Comparison of ENCODE assay signal across 9 mouse cellular contexts in genomic region chr7:105482426-105482825, GRCm38 (mm10). TPM values are rescaled to one million over a fixed set of nuclear protein-coding genes. Genes with fewer than 3 reads are reported as not detected.
DNase-seq lines count a peak whose midpoint lies in the region; ATAC-seq lines count a peak whose summit lies in the region.
"Had no signal": no experiment of that assay in that cellular context is flagged by ENCODE, and none has a peak within 500 bp of the region (broad histone marks: within the 10 kb centered on the region; RNA-seq: fewer than 3 reads in every experiment).

No protein-coding gene starts in this region.

- DNase-seq in cerebellum, adult 9-11 months = peak; percentile 12
- no peak for DNase-seq in cerebellum, adult 11-12 months
- DNase-seq in gastrocnemius, adult 8-10 months (ENCODE audit: low spot score in 2 of 2) = peak; percentile 52 to 60
- peak; percentile 56 for DNase-seq in skeletal muscle tissue, adult 2 months (ENCODE audit: low read depth, low spot score)
- DNase-seq in adrenal gland, adult (ENCODE audit: inconsistent age in 2 of 2, low spot score in 1 of 2) = no peak
- no peak for DNase-seq in left cerebral cortex, adult 9 months (ENCODE audit: low spot score in 2 of 2)

- WGBS in hindbrain, embryonic 16.5 days = 54% methylated on average over 8 of the region's 8 CpGs
- WGBS in liver, embryonic 16.5 days (ENCODE audit: insufficient replicate concordance) = 48% methylated on average over 8 of the region's 8 CpGs

- peak overlapping the region; percentile 85 for H3K9ac ChIP-seq in hindbrain, embryonic 16.5 days (ENCODE audit: low read depth, low read length)
- H3K9ac ChIP-seq in liver, embryonic 16.5 days (ENCODE audit: low read depth, low read length) = no peak overlapping the region

- H3K36me3 ChIP-seq in hindbrain, embryonic 16.5 days (ENCODE audit: control insufficient read depth, insufficient read depth, low read length) = no peaks in the 10 kb centered on the region
- no peaks in the 10 kb centered on the region for H3K36me3 ChIP-seq in liver, embryonic 16.5 days (ENCODE audit: control insufficient read depth, insufficient read depth)

- H3K9me3 ChIP-seq in hindbrain, embryonic 16.5 days (ENCODE audit: control insufficient read depth, low read length) = no peaks in the 10 kb centered on the region
- no peaks in the 10 kb centered on the region for H3K9me3 ChIP-seq in liver, embryonic 16.5 days (replicated peaks; ENCODE audit: control insufficient read depth, low read length)

- peak; percentile 22 for ATAC-seq in hindbrain, embryonic 16.5 days
- ATAC-seq in liver, embryonic 16.5 days (ENCODE audit: low read depth) = no peak

- H3K4me2 ChIP-seq in hindbrain, embryonic 16.5 days (ENCODE audit: low read length) = peak overlapping the region; percentile 90
- H3K4me2 ChIP-seq in liver, embryonic 16.5 days (ENCODE audit: low read depth, low read length) = peak overlapping the region; percentile 55; the same call in 1 of the 2 replicates

- H3K4me1 ChIP-seq in hindbrain, embryonic 16.5 days (ENCODE audit: control insufficient read depth, insufficient read depth, low read depth, low read length) = peaks cover 11% of the 10 kb centered on the region
- no peaks in the 10 kb centered on the region for H3K4me1 ChIP-seq in liver, embryonic 16.5 days (ENCODE audit: control insufficient read depth, low read depth, low read length)

- H3K27me3 ChIP-seq in hindbrain, embryonic 16.5 days (replicated peaks; ENCODE audit: control insufficient read depth, insufficient read depth, low read length) = no peaks in the 10 kb centered on the region
- peaks cover 18% of the 10 kb centered on the region for H3K27me3 ChIP-seq in liver, embryonic 16.5 days (ENCODE audit: control insufficient read depth, insufficient read depth, low read depth, low read length)

- peak overlapping the region; percentile 52 for H3K4me3 ChIP-seq in hindbrain, embryonic 16.5 days (ENCODE audit: low read length)
- peak overlapping the region; percentile 37; the same call in 1 of the 2 replicates for H3K4me3 ChIP-seq in liver, embryonic 16.5 days (ENCODE audit: low read depth, low read length)

- peak overlapping the region; percentile 82 for H3K27ac ChIP-seq in hindbrain, embryonic 16.5 days (ENCODE audit: low read depth, low read length)
- no peak overlapping the region for H3K27ac ChIP-seq in liver, embryonic 16.5 days (ENCODE audit: low read length)

RNA-seq across cellular contexts. Expression of gene Cavin3, which starts 0.3 kb away (rescaled TPM):
- total RNA-seq in gastrocnemius, adult 8-10 months (2022) = 10 to 100 TPM in 1 of 4 experiments, 1 to 10 TPM in 3; 3.5 to 10.5 (median 6.7) TPM
- polyA plus RNA-seq in hindbrain, embryonic 16.5 days (2015; fragmentation: Nextera tagmentation; extraction: Ambion mirVana) = 43.0 TPM in 2 replicates
- polyA plus RNA-seq in liver, embryonic 16.5 days (2015; fragmentation: Nextera tagmentation; extraction: Ambion mirVana) = 4.0 and 5.2 TPM in 2 replicates

RNA-seq across cellular contexts. Expression of gene Cckbr, which starts 56.9 kb away (rescaled TPM):
- total RNA-seq in gastrocnemius, adult 8-10 months (2022) = not detected
- 7.7 and 8.1 TPM in 2 replicates for polyA plus RNA-seq in hindbrain, embryonic 16.5 days (2015; fragmentation: Nextera tagmentation; extraction: Ambion mirVana)
- polyA plus RNA-seq in liver, embryonic 16.5 days (2015; fragmentation: Nextera tagmentation; extraction: Ambion mirVana) = not detected in 2 replicates
- total RNA-seq: heart, postnatal 36 days had no signal

Comparison
In these comparisons a context has a peak if more than half of its experiments do, and no peak if none do; other contexts are left out.
1. DNase-seq: peak in cerebellum, adult 9-11 months (single experiment), gastrocnemius, adult 8-10 months (2 of 2) and skeletal muscle tissue, adult 2 months (single experiment); none in cerebellum, adult 11-12 months (single experiment), adrenal gland, adult (0 of 2) and left cerebral cortex, adult 9 months (0 of 2).